Mouse (Mus musculus) kidney, postnatal 25 days (tissue): ENCODE results near the gene Eif4g3.
"Not testable (repeated sequence)": the region's sequence is repeated elsewhere in the genome, so short reads cannot be mapped to it uniquely, and the experiment has no call there.

Experiments used
- DNase-seq, 2 experiments: peaks; one replicate each; pipeline ENCODE4 v3.0.0; 2021; ENCODE audit warnings: mixed read lengths in 2 of 2

Gene Eif4g3

DNA sequence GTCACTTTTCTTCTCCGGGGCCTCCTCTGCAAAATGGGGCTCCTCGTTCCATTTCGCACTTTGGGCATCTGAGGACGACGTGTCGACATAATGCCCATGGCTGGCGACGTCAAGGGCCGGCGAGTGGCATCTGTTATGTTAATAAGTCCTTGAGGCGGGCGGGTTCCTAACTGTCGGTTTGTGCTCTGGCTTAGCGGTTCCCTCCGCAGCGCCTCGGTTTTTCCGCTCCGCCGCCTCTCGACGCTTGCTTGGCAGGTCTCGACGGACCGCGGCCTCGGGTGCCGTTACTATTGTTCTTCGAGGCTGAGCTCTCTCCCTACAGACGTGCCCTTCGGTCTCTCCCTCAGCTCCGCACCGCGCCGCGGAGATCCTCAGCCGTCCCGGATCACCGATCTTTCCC, at the start of gene Eif4g3:
Gene Eif4g3, plus strand, starts transcription at position 133 of the 400 bp plus-strand sequence.
- no peak for DNase-seq

DNA sequence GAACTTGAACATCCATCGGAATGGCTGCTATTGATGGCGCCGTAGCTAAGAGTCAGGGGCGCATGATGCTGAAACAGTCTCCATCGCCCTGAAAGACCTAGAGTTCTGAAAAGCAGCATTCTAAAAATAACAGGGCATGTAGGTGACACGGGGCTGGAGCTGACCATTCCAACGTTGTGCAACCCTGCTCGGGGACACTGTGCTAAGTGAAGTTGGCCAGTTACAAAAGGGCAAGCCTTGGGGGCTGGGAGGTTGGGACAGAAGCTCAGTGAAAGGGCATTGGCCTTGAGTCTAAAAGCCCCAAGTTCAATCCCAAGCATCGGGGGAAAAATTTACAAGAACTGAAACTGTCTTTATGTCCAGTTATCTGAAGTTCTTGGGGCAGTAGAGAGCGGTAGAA, 49.3 kb upstream of the Eif4g3 start:
- peak in 1 of 2 experiments; percentile 74 for DNase-seq

DNA sequence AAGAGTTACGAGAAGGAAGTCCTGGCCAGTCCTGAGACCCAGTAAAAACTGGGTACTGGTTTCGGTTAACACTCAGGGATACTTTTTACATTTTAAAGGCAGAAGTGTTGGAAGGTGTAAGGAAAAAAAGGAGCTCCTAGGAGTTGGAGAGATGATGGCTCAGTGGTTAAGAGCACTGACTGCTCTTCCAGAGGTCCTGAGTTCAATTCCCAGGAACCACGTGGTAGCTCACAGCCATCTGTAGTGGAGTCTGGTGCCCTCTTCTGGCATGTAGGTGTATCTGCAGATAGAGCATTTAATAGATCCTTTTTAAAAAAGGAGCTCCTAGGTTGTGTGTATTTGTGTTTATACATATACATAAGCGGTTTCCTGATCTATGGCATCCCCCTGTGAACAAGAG, 47.4 kb upstream of the Eif4g3 start:
- no peak for DNase-seq

DNA sequence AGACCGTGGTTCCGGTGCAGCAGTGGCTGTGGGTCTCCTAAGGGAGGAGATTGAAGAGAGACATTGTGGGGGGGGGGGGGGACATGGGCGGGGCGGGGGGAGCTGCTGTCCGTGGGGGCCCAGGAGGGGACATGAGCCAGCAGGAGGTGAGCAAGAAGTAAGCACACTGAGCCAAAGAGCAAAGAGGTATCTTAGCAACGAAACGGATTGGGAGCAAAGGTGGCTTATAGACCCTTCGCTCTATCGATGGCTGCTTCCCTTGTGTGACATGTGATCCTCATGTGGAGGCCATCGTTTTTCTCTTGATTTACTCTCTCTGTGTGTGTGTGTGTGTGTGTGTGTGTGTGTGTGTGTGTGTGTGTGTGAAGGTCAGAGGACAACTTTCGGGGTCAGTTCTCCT, 46.4 kb upstream of the Eif4g3 start:
- no peak for DNase-seq

DNA sequence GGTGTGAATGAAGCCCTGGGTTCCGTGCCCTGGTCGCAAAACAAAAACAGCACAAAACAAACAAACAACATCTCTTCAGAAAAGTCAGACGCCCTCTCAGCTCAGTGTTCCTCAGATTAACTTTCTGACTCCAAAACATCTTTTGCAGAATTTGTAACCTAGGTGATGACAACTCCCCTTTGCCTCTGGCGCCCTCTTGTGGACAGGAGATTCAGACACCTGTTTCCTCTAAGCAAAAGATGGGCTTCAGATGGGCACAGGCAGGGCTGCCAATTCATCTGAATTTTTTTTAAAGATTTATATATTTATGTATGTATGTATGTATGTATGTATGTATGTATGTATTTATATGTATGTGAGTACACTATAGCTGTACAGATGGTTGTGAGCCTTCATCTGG, 40.0 kb upstream of the Eif4g3 start:
- peak; percentile 79 to 86 for DNase-seq

DNA sequence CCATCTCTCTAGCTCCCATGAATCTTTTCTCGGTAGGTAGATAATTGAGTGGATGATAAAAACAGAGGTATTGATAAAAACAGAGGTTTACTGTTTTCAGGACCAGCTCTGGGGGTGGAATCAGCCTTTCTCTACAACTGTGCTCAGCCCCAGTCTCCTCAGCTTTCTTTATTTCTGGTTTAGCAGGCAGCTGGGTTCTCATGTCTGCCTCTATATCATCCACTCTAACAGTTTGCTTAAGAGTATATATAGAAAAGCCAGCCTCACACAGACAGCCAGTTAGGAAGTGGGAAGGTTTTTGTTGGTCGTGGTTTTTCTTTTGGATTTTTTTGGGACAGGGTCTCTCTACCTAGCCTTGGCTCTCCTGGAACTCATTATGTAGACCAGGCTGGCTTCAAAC, 38.6 kb upstream of the Eif4g3 start:
- DNase-seq: no peak

DNA sequence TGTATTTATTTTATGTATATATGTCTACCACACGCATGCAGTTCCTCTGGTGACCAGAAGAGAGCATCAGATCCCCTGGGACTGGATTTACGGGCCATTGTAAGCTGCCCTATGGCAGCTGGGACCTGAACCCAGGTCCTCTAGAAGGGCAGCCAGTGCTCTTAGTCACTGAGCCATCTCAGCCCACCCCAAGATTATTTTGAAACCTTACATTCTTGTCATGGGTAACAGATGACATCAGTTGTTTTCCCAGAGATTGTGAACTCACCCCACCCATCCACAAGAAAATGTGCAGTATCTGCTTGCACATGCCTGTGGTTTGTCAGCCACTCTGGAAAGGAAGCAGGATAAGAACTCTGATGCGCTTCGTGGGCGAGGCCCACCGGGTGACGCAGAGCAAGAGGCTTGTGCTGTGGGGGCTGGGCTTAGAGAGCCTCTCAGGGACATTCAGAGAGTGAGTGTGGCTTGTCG, 37.9 kb upstream of the Eif4g3 start:
- peak; percentile 52 to 73 for DNase-seq

DNA sequence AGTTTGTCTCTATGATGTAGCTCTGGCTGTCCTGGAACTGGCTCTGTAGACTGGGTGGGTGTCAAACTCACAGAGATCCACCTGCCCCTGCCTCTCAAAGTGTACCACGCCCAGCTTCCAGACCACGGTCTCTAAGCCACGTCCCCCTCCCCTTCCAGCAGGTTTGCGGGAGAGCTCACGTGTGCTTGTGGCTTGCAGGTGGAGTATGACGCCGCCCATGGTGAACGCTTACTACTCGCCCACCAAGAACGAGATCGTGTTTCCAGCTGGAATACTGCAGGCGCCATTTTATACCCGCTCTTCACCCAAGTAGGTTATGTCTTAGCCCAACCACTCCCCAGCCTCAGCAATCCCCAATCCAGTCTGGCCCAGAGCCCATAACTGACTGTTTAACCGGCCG, 36.6 kb upstream of the Eif4g3 start:
- no peak for DNase-seq

DNA sequence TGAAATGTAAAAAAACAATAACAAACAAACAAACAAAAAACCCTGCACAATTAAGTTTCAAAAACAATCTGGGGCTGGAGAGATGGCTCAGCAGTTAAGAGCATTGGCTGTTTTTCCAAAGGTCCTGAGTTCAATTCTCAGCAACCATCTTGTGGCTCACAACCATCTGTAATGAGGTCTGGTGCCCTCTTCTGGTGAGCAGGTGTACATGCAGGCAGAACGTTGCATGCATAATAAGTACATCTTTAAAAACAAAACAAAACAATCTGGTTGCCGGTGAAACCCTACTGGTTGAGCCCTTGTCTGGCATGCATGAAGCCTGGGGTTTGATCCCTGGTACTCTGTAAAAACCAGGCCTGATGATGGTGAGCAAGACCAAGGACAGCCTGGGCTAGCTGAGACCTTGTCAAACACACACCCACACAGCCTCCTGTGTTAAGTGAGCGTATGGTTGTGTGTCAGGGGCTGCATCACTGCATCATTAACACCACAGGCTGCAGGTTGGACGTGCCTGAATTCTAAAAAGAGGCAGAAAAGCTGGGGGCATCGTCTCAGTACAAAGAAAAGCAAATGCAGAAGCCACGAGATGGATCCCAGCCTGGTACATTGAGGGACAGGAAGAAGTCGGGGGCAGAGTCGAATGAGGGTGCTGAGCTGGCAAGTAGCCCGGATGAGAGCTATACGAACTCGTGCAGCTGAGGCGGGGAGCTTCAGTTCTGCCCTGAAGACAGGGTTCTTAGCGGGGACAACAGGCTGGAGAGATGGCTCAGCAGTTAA, 32.7 kb upstream of the Eif4g3 start:
- no peak for DNase-seq

DNA sequence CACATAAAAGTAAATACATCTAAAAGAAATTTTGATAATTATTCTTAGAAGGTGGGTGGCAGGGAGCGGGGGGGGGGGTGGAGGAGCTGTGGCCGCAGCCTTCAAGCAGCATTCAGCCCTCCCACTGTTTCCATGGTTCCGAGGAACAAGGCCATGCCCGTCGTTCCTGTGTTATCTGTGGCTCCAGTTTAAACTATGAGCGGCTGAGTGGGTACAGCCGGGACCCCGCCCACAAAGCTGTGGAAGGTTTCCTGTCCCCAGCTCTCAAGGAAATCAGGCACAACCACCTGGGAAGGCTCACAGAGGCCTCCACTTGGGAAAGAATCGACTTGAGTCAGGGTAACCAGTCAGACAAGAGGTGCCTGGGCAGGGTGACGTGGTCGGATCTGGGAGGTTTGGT, 32.1 kb upstream of the Eif4g3 start:
- no peak for DNase-seq

DNA sequence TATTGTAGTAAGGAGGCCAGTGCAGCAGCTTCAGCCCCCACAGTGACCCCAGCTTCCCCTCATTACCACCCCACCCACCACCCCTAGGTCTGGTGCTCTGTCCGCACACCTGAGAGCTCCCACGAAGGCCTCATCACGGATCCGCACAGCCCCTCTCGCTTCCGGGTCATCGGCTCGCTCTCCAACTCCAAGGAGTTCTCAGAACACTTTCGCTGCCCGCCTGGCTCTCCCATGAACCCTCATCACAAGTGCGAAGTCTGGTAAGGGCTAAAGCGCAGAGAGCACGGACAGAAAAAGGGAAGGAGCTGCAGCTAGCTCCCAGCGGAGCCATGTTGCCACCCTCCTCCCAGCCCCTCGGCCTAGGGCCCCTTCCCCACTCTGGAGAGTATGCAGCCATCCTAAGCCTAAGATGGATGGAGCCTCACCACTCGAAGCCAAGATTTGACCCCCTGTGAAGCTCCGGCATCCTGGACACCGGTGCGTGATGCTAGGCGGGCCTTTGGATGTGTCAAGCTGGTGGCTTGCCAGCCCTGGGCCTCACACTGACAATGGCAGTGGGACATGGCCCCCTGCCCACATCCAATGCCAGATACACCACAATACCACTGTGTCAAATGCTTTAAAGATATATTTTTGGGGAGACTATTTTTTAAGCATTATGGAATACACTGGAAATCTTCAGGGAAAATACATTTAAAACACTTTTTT, 30.0 kb upstream of the Eif4g3 start:
- DNase-seq: peak in 1 of 2 experiments; percentile 41

DNA sequence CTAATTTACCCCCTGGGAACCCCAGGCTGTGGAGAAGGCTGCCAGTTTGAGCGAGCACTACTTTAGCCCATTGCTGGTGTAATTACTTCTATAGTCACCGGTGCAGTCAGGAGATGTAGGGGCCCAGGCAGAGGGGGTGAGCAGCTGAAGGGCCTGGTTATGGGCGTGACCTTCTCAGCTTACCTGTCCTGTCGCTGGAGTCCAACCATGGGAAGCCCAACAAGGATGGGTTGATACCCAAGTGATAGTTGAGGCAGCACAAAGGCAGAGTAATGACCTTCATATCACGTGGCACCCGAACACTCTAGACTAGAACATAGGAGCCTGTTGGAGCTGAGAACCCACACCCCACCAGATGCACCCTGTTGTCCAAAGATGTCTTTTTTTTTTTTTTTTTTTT, 29.4 kb upstream of the Eif4g3 start:
- DNase-seq: no peak

DNA sequence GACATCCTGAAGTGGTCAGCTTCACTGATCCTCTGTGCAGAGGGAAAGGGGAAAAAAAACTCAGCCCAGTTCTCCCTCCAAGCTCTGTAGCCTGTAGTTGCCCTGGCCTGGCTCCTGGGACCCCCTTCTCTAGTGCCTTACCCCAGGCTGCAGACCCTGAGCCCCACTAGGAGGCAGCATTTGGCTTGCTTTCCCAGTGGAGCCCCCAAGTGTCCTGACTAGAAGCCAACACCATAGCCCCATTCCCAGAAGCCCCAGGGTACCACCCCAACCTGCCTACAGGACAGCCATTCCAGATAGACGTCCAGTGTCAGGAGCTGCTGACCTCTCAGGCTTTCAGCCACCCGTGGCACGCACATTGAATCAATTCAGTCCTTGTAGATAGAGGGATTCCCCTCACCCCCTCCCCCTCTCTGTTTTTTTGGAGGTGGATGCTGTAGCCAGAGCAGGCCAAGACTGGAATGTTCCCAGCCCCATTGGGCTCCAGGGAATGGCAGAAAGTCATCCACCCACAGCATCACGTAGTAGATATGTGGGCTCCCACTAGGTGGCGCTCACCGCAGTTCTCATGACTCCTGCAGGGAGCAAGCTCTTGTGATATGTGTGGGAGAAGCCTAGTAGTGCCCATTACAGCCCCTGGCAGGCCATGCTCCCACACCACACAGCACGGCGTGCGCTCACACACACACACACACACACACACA, 28.8 kb upstream of the Eif4g3 start:
- DNase-seq: peak; percentile 87 to 94

DNA sequence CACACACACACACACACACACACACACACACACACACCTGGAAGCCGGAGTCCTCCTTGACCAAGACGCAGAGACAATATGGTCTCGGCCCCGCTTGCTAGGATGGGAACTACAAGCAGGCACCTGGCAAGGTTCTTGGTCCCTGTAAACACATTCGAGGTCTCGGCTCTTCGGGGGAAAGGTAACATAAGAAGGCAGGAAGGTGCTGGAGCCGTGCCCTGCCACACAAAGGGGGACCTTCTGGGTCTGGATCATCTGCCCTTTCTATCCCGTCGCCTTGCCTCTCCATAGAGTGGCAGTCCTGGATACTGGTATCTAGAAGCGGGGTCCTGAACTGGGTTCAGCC, 28.3 kb upstream of the Eif4g3 start:
- DNase-seq: peak in 1 of 2 experiments; percentile 35

DNA sequence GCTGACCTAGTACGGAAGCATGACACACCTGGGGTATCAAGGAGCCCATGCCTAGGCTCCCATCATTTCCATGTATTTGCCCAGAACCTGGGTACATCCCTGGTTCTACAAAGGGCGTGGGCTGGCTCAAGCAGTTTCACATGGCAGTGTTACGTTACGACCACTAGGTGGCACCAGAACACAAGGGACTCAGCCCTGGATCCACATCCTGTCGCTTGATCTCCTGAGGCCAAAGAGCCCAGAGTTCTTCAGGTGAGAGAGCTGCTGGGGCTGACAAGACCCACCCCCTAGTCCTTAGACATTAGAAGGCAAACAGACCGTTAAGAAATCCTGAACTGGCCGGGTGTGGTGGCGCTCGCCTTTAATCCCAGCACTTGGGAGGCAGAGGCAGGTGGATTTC, 24.6 kb upstream of the Eif4g3 start:
- peak; percentile 78 to 80 for DNase-seq

DNA sequence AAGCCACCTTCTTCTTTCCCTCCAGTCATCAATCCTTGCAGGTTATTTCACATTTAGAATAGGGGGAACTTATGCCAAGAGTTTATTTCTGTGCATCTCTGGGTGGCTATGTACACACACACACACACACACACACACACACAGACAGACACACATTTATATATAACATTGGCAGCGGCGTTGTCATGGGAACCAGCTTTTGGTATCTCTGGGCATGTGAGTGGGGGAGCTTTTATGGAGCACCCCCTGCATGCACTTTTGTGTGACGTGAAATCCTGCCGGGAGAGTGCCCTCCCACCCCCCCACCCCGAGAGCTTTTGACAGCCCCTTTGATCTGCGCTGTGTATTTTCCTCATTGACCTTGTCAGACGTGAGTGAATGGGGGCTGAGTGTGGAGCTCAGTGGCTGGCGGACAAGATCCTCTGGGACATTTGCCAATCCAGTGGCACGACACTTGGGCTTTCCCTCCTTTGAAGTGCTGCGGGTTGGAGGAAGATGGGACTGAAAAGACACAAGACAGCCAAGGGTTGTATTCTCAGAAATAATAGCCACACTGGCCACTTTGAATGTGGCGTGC, 22.1 kb upstream of the Eif4g3 start:
- DNase-seq: not testable (repeated sequence)

DNA sequence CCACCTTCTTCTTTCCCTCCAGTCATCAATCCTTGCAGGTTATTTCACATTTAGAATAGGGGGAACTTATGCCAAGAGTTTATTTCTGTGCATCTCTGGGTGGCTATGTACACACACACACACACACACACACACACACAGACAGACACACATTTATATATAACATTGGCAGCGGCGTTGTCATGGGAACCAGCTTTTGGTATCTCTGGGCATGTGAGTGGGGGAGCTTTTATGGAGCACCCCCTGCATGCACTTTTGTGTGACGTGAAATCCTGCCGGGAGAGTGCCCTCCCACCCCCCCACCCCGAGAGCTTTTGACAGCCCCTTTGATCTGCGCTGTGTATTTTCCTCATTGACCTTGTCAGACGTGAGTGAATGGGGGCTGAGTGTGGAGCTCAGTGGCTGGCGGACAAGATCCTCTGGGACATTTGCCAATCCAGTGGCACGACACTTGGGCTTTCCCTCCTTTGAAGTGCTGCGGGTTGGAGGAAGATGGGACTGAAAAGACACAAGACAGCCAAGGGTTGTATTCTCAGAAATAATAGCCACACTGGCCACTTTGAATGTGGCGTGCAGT, 17.9 kb upstream of the Eif4g3 start:
- not testable (repeated sequence) for DNase-seq

DNA sequence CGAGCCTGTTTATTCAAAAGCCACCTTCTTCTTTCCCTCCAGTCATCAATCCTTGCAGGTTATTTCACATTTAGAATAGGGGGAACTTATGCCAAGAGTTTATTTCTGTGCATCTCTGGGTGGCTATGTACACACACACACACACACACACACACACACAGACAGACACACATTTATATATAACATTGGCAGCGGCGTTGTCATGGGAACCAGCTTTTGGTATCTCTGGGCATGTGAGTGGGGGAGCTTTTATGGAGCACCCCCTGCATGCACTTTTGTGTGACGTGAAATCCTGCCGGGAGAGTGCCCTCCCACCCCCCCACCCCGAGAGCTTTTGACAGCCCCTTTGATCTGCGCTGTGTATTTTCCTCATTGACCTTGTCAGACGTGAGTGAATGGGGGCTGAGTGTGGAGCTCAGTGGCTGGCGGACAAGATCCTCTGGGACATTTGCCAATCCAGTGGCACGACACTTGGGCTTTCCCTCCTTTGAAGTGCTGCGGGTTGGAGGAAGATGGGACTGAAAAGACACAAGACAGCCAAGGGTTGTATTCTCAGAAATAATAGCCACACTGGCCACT, 13.7 kb upstream of the Eif4g3 start:
- not testable (repeated sequence) for DNase-seq

DNA sequence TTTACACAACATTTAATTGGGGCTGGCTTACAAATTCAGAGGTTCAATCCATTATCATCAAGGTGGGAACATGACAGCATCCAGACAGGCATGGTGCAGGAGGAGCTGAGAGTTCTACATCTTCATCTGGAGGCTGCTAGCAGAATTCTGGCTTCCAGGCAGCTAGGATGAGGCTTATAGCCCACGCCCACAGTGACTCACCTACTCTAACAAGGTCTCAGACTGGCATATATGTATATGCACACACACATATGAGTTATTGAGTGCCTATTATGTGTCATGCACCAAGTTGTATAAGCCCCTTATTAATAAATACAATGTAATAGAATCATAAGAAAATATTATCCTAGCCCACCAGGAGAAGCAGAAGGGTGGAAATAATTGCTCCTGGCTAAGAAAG, 10.0 kb upstream of the Eif4g3 start:
- no peak for DNase-seq

DNA sequence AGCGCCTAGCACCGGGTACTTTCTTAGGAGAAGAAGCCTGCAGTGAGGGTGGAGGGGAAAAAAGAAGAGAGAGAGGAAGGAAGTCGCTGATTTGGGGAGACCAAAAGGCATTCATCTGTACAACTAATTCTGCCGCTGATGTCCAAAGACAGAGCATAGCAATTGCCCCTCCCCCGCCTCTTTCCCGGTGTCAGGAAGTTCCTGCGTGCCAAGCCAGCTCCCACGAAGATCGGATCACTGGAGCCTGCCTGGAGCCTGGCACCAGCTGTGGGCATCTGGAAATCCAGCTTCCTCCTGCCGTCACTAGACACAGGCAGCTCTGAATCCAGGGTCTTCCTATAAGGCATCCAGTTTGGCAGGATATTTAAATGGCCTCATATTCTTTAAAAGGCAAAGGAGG, 8.6 kb upstream of the Eif4g3 start:
- DNase-seq: peak; percentile 77 to 78

DNA sequence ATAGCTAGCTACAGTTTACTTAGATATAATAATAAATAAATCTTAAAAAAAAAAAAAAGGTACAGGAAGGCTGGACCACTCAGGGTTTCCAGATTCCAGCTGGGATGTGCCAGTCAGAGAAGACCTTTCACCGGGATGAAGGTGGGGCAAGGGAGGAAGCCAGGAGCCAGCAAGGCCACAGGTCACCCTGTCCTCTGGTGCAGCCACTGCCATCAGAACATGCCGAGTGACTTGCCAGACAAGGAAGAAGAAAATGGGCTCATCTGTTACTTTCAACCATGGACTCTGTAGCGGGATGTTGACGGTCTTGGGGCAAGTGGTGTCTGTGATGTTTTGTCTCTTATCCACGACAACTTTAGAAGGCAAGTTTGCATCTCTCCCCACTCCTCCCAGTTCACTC, 8.1 kb upstream of the Eif4g3 start:
- DNase-seq: peak in 1 of 2 experiments; percentile 45

DNA sequence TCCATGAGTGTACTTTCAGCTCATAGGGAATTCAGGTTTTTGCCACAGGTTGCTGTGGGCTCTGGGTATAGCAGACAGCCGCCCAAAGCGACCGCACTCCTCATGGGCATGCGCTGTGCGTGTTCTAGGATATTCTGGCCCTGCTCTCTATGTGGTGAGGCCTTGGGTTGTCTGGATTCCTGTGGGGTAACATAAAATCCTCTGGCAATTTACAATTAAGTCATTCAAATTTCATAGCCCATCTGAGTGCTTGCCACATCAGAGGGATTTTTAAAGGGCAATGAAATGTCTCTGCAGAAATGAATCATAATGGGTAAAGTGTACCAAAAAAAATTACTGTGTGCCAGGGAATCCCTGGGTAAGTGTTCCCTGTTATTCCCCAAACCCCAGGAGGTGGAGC, 3.4 kb upstream of the Eif4g3 start:
- DNase-seq: no peak

DNA sequence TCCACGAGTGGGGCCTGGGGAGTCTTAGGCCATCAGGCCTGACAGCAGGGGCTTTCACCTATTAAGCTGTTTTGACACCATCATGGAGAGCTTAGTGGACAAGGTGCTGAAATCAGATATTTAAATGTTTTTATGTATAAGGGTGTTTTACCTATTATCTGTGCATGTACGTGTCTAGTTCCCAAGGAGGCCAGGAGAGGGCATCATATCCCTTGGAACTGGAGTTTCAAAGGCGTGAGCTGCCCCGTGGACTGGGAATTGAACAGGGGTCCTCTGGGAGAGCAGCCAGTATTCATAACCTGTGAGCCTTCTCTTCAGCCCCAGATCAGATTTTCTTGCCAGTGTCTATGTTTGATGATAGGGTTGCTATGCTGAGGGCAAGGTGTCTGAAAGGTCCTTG, 2.4 kb upstream of the Eif4g3 start:
- DNase-seq: no peak
